Mouse (Mus musculus): Measurements from ENCODE around the gene Arf1. TPM values are rescaled to one million over a fixed set of nuclear protein-coding genes. Genes with fewer than 3 reads are reported as not detected.
A peak's percentile ranks its signal among the peaks of the same experiment; 100 is the strongest.
"Not testable (repeated sequence)": the region's sequence is repeated elsewhere in the genome, so short reads cannot be mapped to it uniquely, and the experiment has no call there.

Arf1 gene
- polyA plus RNA-seq, 1 experiment from 2014 or later: 645 TPM

DNA sequence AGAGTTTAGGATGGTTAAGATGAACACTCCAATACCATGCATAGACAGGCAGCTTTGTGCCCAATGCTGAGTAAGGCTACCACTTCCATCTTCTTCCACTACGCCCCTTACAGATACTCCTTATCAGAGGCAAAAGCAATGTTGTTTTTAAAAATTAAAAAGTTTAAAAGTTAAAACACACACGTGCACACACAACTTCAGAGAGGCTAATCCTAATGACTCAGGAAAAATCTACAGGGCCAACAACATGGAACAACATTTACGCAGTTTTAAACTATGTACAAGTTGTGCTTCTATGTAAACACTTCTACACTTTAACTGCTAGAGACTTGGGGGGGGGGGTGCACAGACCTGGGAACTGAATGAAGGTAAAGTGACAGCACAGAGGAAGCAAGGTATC lies 4.0 kb downstream of the Arf1 start:
- H3K27me3 ChIP-seq (replicated peaks; ENCODE audit: low read depth, poor library complexity, severe bottlenecking): no peaks in the 10 kb centered on the region
- H3K36me3 ChIP-seq (replicated peaks): peaks cover 49% of the 10 kb centered on the region
- H3K27ac ChIP-seq (replicated peaks): no peak overlapping the region
- DNase-seq (ENCODE audit: low spot score): no peak
- 93% methylated on average over 3 of the region's 3 CpGs for WGBS
- no peak overlapping the region for H3K4me3 ChIP-seq
- no peaks in the 10 kb centered on the region for H3K9me3 ChIP-seq
- H3K4me1 ChIP-seq: peaks cover 42% of the 10 kb centered on the region

DNA sequence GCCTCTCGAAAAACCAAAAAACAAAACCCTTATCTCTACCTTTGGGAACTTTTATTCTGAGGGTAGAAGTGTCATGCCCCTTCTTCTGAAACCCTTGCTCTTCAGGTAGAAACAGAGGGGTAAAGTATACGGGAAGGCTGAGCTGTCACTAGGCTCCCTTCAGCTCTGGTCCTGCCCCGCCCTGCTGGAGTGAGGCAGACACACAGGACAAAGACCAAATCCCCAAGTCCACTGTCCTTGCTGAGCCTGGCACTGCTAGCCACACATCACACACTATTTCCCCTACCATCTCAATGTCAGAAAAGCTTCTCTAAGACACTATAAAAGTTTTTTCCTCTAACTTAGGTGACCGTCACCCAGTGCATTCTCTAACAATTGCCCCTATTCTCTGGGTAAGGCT lies 5.8 kb downstream of the Arf1 start:
- no peak for DNase-seq (ENCODE audit: low spot score)
- WGBS: 94% methylated on average over 4 of the region's 4 CpGs
- Histone ChIP-seq H3K27ac (replicated peaks) (no peak overlapping the region), H3K4me3 (no peak overlapping the region), H3K9me3 (no peaks in the 10 kb centered on the region), H3K4me1 (peaks cover 48% of the 10 kb centered on the region), H3K36me3 (replicated peaks) (peaks cover 66% of the 10 kb centered on the region), H3K27me3 (replicated peaks; ENCODE audit: low read depth, poor library complexity, severe bottlenecking) (no peaks in the 10 kb centered on the region)

GRCm38 (mm10) chr11:59221604-59222003 lies 6.5 kb downstream of the Arf1 start:
- Histone ChIP-seq H3K4me3 (no peak overlapping the region), H3K9me3 (no peaks in the 10 kb centered on the region), H3K4me1 (peaks cover 43% of the 10 kb centered on the region), H3K36me3 (replicated peaks) (peaks cover 73% of the 10 kb centered on the region), H3K27me3 (replicated peaks; ENCODE audit: low read depth, poor library complexity, severe bottlenecking) (no peaks in the 10 kb centered on the region), H3K27ac (replicated peaks) (no peak overlapping the region)
- DNase-seq (ENCODE audit: low spot score): no peak

DNA sequence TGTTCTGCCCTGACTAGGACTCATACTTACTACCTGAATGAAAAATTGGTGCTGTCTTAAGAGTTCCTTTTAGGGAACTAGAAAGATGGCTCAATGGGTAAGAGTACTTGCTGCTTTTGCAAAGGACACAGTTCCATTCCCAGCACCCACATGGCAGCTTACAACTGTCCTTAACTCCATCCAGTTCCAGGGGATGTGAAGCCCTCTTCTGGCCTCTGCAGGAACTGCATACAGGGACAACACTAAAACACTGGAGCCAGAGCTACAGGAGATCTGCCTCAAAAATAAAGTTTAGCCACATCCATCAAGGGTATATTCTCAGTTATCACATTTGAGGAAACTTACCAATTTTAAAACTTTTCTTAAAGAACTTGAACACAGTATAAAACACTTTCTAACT lies 9.0 kb downstream of the Arf1 start:
- 0 out of 2 replicates have a peak overlapping the region, but pooled peaks have one; percentile 0 for H3K4me3 ChIP-seq
- H3K27ac ChIP-seq (replicated peaks): no peak overlapping the region
- peaks cover 21% of the 10 kb centered on the region for H3K4me1 ChIP-seq
- H3K9me3 ChIP-seq: no peaks in the 10 kb centered on the region
- H3K27me3 ChIP-seq (replicated peaks; ENCODE audit: low read depth, poor library complexity, severe bottlenecking): no peaks in the 10 kb centered on the region
- H3K36me3 ChIP-seq (replicated peaks): peaks cover 93% of the 10 kb centered on the region
- DNase-seq (ENCODE audit: low spot score): peak; percentile 45

GRCm38 (mm10) chr11:59218389-59218998 lies 9.6 kb downstream of the Arf1 start:
- Histone ChIP-seq H3K9me3 (no peaks in the 10 kb centered on the region), H3K27ac (replicated peaks) (no peak overlapping the region), H3K36me3 (replicated peaks) (peaks cover 93% of the 10 kb centered on the region), H3K27me3 (replicated peaks; ENCODE audit: low read depth, poor library complexity, severe bottlenecking) (no peaks in the 10 kb centered on the region), H3K4me1 (peaks cover 20% of the 10 kb centered on the region), H3K4me3 (0 out of 2 replicates have a peak overlapping the region, but pooled peaks have one; percentile 0)
- 74% methylated on average over 4 of the region's 4 CpGs for WGBS
- DNase-seq (ENCODE audit: low spot score): peak; percentile 26

GRCm38 (mm10) chr11:59216955-59217354 lies 11.1 kb downstream of the Arf1 start:
- H3K4me1 ChIP-seq: peaks cover 17% of the 10 kb centered on the region
- WGBS: 88% methylated on average over 3 of the region's 3 CpGs
- no peak overlapping the region for H3K4me3 ChIP-seq
- H3K27ac ChIP-seq (replicated peaks): no peak overlapping the region
- H3K27me3 ChIP-seq (replicated peaks; ENCODE audit: low read depth, poor library complexity, severe bottlenecking): no peaks in the 10 kb centered on the region
- H3K9me3 ChIP-seq: no peaks in the 10 kb centered on the region
- DNase-seq (ENCODE audit: low spot score): no peak
- peaks cover 95% of the 10 kb centered on the region for H3K36me3 ChIP-seq (replicated peaks)

GRCm38 (mm10) chr11:59212892-59213494 lies 15.1 kb downstream of the Arf1 start:
- no peak overlapping the region for H3K27ac ChIP-seq (replicated peaks)
- H3K4me3 ChIP-seq: no peak overlapping the region
- no peaks in the 10 kb centered on the region for H3K27me3 ChIP-seq (replicated peaks; ENCODE audit: low read depth, poor library complexity, severe bottlenecking)
- no peaks in the 10 kb centered on the region for H3K9me3 ChIP-seq
- WGBS: 94% methylated on average over 12 of the region's 12 CpGs
- peaks cover 87% of the 10 kb centered on the region for H3K36me3 ChIP-seq (replicated peaks)
- no peak for DNase-seq (ENCODE audit: low spot score)
- peaks cover 22% of the 10 kb centered on the region for H3K4me1 ChIP-seq

GRCm38 (mm10) chr11:59212320-59212719 lies 15.8 kb downstream of the Arf1 start:
- DNase-seq (ENCODE audit: low spot score); H3K27ac ChIP-seq (replicated peaks); H3K4me3 ChIP-seq; H3K27me3 ChIP-seq (replicated peaks; ENCODE audit: low read depth, poor library complexity, severe bottlenecking); H3K9me3 ChIP-seq: not testable (repeated sequence)
- Histone ChIP-seq H3K4me1 (peaks cover 23% of the 10 kb centered on the region), H3K36me3 (replicated peaks) (peaks cover 82% of the 10 kb centered on the region)
- WGBS: 85% methylated on average over 12 of the region's 12 CpGs

DNA sequence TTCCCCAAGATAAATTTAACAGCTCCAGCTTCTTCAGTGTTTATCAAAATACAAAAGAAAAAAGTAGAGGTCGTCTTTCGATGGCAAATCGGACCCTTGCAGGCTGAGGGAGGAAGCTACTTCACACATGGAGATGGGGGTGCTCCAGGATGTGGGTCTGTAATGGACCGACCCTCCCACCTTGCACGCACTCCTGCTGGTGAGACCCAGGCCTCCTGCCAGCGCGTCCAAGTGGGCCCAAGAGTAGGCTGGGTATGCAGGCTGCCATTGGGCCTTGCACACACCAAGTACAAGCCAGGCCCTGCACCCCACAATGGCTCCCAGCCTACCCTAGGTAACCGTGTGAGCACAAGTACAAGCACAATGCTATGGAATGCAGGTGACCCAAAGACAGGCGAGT lies 16.5 kb downstream of the Arf1 start:
- H3K27me3 ChIP-seq (replicated peaks; ENCODE audit: low read depth, poor library complexity, severe bottlenecking); H3K4me3 ChIP-seq; H3K9me3 ChIP-seq; DNase-seq (ENCODE audit: low spot score); H3K27ac ChIP-seq (replicated peaks): not testable (repeated sequence)
- Histone ChIP-seq H3K36me3 (replicated peaks) (peaks cover 83% of the 10 kb centered on the region), H3K4me1 (peaks cover 23% of the 10 kb centered on the region)
- WGBS: 91% methylated on average over 9 of the region's 9 CpGs

- no peak for DNase-seq (ENCODE audit: low spot score)
- no peaks in the 10 kb centered on the region for H3K9me3 ChIP-seq
- no peak overlapping the region for H3K27ac ChIP-seq (replicated peaks)
- no peaks in the 10 kb centered on the region for H3K27me3 ChIP-seq (replicated peaks; ENCODE audit: low read depth, poor library complexity, severe bottlenecking)
- peak overlapping the region; percentile 77; the same call in 1 of the 2 replicates for H3K4me3 ChIP-seq
- 86% methylated on average over 4 of the region's 4 CpGs for WGBS
- peaks cover 86% of the 10 kb centered on the region for H3K36me3 ChIP-seq (replicated peaks)
- H3K4me1 ChIP-seq: peaks cover 23% of the 10 kb centered on the region
Measured at GRCm38 (mm10) chr11:59210020-59210419, 18.1 kb downstream of the Arf1 start.

GRCm38 (mm10) chr11:59209580-59209979 lies 18.5 kb downstream of the Arf1 start:
- Histone ChIP-seq H3K27me3 (replicated peaks; ENCODE audit: low read depth, poor library complexity, severe bottlenecking) (no peaks in the 10 kb centered on the region), H3K27ac (replicated peaks) (no peak overlapping the region), H3K4me3 (peak overlapping the region; percentile 77), H3K9me3 (no peaks in the 10 kb centered on the region), H3K36me3 (replicated peaks) (peaks cover 86% of the 10 kb centered on the region), H3K4me1 (peaks cover 23% of the 10 kb centered on the region)
- DNase-seq (ENCODE audit: low spot score): no peak
- 85% methylated on average over 5 of the region's 5 CpGs for WGBS

DNA sequence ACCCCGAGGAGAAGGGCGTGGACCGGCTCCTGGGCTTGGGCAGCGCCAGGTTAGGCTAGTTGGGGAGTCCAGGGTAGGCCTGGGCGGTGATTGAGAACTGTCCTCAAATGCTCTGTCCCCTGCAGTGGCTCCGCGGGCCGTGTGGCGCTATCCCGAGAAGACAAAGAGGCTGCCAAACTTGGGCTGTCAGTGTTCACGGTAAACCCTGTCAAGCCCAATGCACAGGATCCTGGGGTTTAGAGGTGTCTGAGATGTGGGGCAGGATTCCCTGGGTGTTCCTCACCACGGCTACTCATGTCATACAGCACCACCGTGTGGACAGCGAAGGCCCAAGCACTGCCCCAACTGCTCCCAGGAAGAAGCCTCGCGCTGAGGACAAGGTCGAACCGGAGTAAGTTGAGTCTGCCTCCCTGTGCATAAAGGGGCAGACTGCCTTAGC lies 19.0 kb downstream of the Arf1 start:
- Histone ChIP-seq H3K4me1 (peaks cover 23% of the 10 kb centered on the region), H3K27ac (replicated peaks) (peak overlapping the region; percentile 87), H3K27me3 (replicated peaks; ENCODE audit: low read depth, poor library complexity, severe bottlenecking) (no peaks in the 10 kb centered on the region), H3K4me3 (peak overlapping the region; percentile 77), H3K9me3 (no peaks in the 10 kb centered on the region), H3K36me3 (replicated peaks) (peaks cover 86% of the 10 kb centered on the region)
- peak; percentile 77 for DNase-seq (ENCODE audit: low spot score)
- 14% methylated on average over 18 of the region's 18 CpGs for WGBS

- no peaks in the 10 kb centered on the region for H3K9me3 ChIP-seq
- H3K36me3 ChIP-seq (replicated peaks): peaks cover 81% of the 10 kb centered on the region
- peak; percentile 97 for DNase-seq (ENCODE audit: low spot score)
- peaks cover 23% of the 10 kb centered on the region for H3K4me1 ChIP-seq
- WGBS: under 1% methylated on average over 67 of the region's 67 CpGs
- peak within 1 kb of the TSS; percentile 77 for H3K4me3 ChIP-seq
- peak within 1 kb of the TSS; percentile 87 for H3K27ac ChIP-seq (replicated peaks)
- no peaks in the 10 kb centered on the region for H3K27me3 ChIP-seq (replicated peaks; ENCODE audit: low read depth, poor library complexity, severe bottlenecking)
Measured at GRCm38 (mm10) chr11:59208153-59208831, 19.8 kb downstream of the Arf1 start, which contains the start of gene 2310033P09Rik. 2310033P09Rik (plus strand) TSS chr11:59208321.
